Mouse (Mus musculus) Muller cell, postnatal 12 days (primary cell): Measurements from ENCODE around the gene Kctd6.
A peak's percentile ranks its signal among the peaks of the same experiment; 100 is the strongest.

ENCODE experiments used
- DNase-seq: peaks from one replicate; pipeline ENCODE4 v3.0.0-alpha.2; 2015; ENCODE audit errors: inconsistent ontology term

Gene Kctd6

GRCm38 (mm10) chr14:8214299-8215207 lies 613 bp downstream of the Kctd6 start:
- DNase-seq: peak; percentile 71

GRCm38 (mm10) chr14:8215208-8215778 lies 1.4 kb downstream of the Kctd6 start:
- peak; percentile 25 for DNase-seq

GRCm38 (mm10) chr14:8216100-8216499 lies 2.2 kb downstream of the Kctd6 start:
- no peak for DNase-seq

GRCm38 (mm10) chr14:8218238-8218637 lies 4.3 kb downstream of the Kctd6 start:
- no peak for DNase-seq

- peak; percentile 81 for DNase-seq
These were observed 4.9 kb downstream of the Kctd6 start for GRCm38 (mm10) chr14:8218730-8219380.

GRCm38 (mm10) chr14:8219876-8220275 lies 5.9 kb downstream of the Kctd6 start:
- DNase-seq: no peak

GRCm38 (mm10) chr14:8220306-8220705 lies 6.4 kb downstream of the Kctd6 start:
- no peak for DNase-seq

GRCm38 (mm10) chr14:8220912-8221311 lies 7.0 kb downstream of the Kctd6 start:
- no peak for DNase-seq

- DNase-seq: no peak
These were observed 8.6 kb downstream of the Kctd6 start for GRCm38 (mm10) chr14:8222561-8222960.

GRCm38 (mm10) chr14:8223506-8224293 lies 9.8 kb downstream of the Kctd6 start:
- no peak for DNase-seq

GRCm38 (mm10) chr14:8224805-8225204 lies 10.9 kb downstream of the Kctd6 start:
- DNase-seq: no peak

GRCm38 (mm10) chr14:8229367-8230019 lies 15.6 kb downstream of the Kctd6 start:
- no peak for DNase-seq

GRCm38 (mm10) chr14:8232155-8232910 lies 18.4 kb downstream of the Kctd6 start:
- DNase-seq: no peak

- no peak for DNase-seq
These were observed 19.3 kb downstream of the Kctd6 start for GRCm38 (mm10) chr14:8233252-8233651.

- DNase-seq: no peak
These were observed 27.9 kb downstream of the Kctd6 start for GRCm38 (mm10) chr14:8241816-8242215.

- DNase-seq: peak; percentile 61
These were observed 28.5 kb downstream of the Kctd6 start for GRCm38 (mm10) chr14:8242388-8242920.

GRCm38 (mm10) chr14:8243136-8243888 lies 29.4 kb downstream of the Kctd6 start:
- peak; percentile 53 for DNase-seq

- DNase-seq: no peak
These were observed 30.3 kb downstream of the Kctd6 start for GRCm38 (mm10) chr14:8244211-8244611.

- no peak for DNase-seq
These were observed 32.9 kb downstream of the Kctd6 start for GRCm38 (mm10) chr14:8246878-8247277.

- DNase-seq: no peak
These were observed 35.3 kb downstream of the Kctd6 start for GRCm38 (mm10) chr14:8249206-8249605.
